Mouse (Mus musculus): ENCODE measurements around the gene Apaf1.

The Apaf1 gene

GRCm38 (mm10) chr10:91082550-91083392, at the start of gene Apaf1, which contains the start of gene Ikbip:
Apaf1 (minus strand) TSS chr10:91082770.
Ikbip (plus strand) TSS chr10:91082940.
- ATAC-seq (ENCODE audit: low TSS enrichment): peak; percentile 98

DNA sequence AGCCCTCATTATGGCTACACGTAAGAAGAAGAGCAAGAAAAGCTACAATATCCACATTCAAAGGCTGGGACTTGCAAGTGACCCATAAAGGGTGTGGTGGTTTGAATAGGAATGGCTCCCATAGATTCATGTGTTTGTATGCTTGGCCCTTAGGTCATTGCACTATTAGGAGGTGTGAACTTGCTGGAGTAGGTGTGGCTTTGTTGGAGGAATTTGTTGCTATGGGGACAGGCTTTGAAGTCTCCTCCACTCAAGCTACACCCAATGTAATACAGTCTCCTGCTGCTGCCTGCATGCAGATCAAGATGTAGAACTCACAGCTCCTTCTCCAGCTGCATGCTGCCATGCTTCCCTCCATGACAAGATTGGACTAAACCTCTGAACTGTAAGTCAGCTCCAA, 49.0 kb upstream of the Apaf1 start:
- ATAC-seq (ENCODE audit: low TSS enrichment): no peak

DNA sequence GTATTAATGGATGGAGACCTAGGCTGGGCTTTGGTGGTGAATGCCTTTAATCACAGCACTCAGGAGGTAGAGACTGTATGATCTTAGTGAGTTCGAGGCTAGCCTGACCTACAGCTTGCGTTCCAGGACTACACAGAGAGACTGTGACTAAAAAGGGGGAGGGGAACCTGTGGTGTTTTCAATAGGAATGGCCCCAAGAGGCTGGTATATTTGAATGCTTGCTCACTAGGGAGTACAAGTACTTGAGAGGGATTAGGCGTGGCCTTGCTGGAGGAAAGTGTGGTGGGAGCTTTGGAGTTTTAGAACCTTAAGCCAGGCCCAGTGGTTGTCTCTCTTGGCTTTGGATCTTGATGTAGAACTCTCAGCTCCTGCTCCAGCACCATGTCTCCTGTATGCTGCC, 48.2 kb upstream of the Apaf1 start:
- no peak for ATAC-seq (ENCODE audit: low TSS enrichment)

GRCm38 (mm10) chr10:91128551-91129160, 46.1 kb upstream of the Apaf1 start:
- no peak for ATAC-seq (ENCODE audit: low TSS enrichment)

GRCm38 (mm10) chr10:91127395-91127794, 44.8 kb upstream of the Apaf1 start:
- no peak for ATAC-seq (ENCODE audit: low TSS enrichment)

GRCm38 (mm10) chr10:91126618-91127355, 44.2 kb upstream of the Apaf1 start:
- no peak for ATAC-seq (ENCODE audit: low TSS enrichment)

- peak; percentile 98 for ATAC-seq (ENCODE audit: low TSS enrichment)
Observed at GRCm38 (mm10) chr10:91123828-91124822, 41.6 kb upstream of the Apaf1 start, which contains the start of gene Slc25a3. Slc25a3 (minus strand) TSS chr10:91124059.

GRCm38 (mm10) chr10:91123281-91123827, 40.8 kb upstream of the Apaf1 start:
- ATAC-seq (ENCODE audit: low TSS enrichment): peak; percentile 25

- no peak for ATAC-seq (ENCODE audit: low TSS enrichment)
Observed at GRCm38 (mm10) chr10:91122646-91123045, 40.1 kb upstream of the Apaf1 start.

DNA sequence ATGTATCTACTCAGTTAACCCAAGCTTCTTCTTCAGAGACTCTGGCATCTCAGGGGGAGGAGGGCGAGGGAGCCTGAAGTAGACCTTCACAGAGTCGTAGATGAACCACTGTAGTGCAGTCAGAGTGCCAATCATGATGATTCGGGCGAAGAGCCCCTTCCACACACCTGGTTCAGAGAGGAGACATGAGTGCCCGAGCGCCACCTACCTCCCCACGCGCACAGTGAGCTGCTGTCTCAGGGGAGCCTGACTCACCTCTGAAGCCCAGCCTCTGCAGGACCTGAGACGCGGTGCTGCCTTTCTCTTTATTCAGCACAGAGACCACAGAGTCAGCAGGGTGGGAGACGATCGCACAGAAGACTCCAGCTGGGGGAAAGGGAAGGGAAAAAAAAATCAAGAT, 34.4 kb upstream of the Apaf1 start:
- ATAC-seq (ENCODE audit: low TSS enrichment): no peak; the same call in 1 of the 2 replicates

DNA sequence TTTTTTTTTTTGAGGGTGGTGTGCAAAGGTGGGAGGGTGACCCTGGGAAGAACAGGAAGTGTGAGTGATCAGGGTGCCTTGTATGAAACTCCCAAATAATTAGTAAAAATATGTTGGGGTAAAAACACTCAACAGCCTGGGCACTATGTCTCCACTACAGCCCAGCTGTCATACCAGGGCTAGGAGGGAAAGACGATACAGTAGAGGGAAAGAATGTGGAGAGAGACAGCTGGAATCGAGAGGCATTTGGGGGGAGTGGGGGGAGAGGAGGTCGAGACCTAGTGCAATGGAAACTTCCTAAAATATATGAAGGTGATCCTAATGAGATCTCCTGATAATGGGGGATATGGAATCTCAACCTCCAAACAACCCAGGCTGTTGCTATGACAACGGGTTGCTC, 27.3 kb upstream of the Apaf1 start:
- ATAC-seq (ENCODE audit: low TSS enrichment): no peak

DNA sequence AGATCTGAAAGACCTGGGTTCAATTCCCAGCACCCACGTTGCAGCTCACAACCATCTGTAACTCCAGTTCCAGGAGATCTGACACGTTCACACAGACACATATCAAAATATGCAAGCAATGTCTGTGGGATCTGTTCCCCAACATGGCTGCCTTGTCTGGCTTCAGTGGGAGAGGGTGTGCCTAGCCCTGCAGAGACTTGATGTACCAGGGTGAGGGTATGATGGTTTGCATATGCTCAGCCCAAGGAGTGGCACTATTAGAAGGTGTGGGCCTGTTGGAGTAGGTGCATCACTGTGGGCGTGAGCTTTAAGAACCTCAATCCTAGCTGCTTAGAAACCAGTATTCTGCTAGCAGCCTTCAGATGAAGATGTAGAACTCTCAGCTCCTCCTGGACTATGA, 23.4 kb upstream of the Apaf1 start:
- ATAC-seq (ENCODE audit: low TSS enrichment): no peak

DNA sequence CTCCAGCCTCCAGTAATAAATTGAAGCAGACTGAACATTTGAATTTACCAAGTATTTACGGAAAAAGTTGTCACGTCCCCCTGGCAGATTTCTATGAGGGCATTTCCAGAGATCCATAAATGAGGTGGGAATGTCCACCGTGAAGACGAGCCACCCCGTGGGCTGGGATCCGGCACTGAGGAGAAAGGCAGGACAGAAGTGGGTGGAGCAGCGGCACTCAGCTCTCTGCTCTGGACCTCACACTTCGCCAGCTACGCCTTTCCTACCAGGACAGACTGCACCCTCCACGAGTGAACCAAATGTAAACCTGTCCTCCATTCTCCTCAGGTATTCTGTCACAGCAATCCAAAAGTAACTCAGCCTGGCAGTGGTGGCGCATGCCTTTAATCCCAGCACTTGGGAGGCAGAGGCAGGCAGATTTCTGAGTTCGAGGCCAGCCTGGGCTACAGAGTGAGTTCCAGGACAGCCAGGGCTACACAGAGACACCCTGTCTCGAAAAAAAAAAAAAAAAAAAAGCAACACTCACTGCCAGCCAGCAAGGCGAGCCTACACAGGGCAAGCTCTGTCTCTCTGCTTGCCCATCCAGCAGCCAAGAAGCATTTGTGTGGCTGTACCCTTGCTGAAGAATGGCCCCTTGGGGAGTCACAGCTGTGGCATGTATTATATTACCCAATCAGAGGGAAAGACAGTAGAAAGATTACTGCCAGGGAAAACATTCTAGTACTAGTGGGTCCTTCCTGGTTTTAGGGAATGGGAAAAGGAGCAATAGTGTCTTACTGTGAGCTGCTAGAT, 20.4 kb upstream of the Apaf1 start:
- no peak for ATAC-seq (ENCODE audit: low TSS enrichment)

- ATAC-seq (ENCODE audit: low TSS enrichment): no peak
Observed at GRCm38 (mm10) chr10:91101936-91102335, 19.4 kb upstream of the Apaf1 start.

- ATAC-seq (ENCODE audit: low TSS enrichment): no peak
Observed at GRCm38 (mm10) chr10:91100101-91100500, 17.5 kb upstream of the Apaf1 start.

GRCm38 (mm10) chr10:91098056-91098455, 15.5 kb upstream of the Apaf1 start:
- no peak for ATAC-seq (ENCODE audit: low TSS enrichment)

GRCm38 (mm10) chr10:91094251-91095104, 11.9 kb upstream of the Apaf1 start:
- ATAC-seq (ENCODE audit: low TSS enrichment): no peak

DNA sequence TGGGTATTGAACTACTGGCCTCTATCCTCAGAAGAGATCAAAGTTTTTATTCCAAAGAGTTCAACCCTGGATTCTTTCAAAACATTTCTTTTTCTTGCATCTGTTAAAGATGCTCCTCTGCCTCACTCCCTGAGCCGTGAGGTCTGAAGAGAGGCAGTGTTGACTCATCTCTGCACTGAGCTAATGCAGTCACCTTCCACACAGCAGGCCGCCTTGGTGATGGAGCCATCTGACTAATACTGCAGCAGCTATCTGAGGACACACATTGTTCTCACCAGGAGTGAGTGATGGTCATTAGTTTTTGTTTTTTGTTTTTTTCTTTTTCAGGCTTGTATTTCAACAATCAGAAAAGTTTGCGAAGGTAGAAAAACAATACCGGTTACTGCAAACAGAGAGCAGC, 10.2 kb upstream of the Apaf1 start:
- ATAC-seq (ENCODE audit: low TSS enrichment): no peak

- ATAC-seq (ENCODE audit: low TSS enrichment): no peak
Observed at GRCm38 (mm10) chr10:91083393-91083927, 890 bp upstream of the Apaf1 start.
